Mouse (Mus musculus) frontal cortex, adult (tissue): ENCODE measurements around the gene Nps.
A peak's percentile ranks its signal among the peaks of the same experiment; 100 is the strongest.
"Not testable (repeated sequence)": the region's sequence is repeated elsewhere in the genome, so short reads cannot be mapped to it uniquely, and the experiment has no call there.

Experiments
- ATAC-seq: cut with Nextera tagmentation; 2 replicates; pipeline ENCODE4 v1.9.2; 2017; ENCODE audit warnings: mild to moderate bottlenecking, moderate library complexity, mixed read lengths; ENCODE audit not compliant: low TSS enrichment

Nps gene

DNA sequence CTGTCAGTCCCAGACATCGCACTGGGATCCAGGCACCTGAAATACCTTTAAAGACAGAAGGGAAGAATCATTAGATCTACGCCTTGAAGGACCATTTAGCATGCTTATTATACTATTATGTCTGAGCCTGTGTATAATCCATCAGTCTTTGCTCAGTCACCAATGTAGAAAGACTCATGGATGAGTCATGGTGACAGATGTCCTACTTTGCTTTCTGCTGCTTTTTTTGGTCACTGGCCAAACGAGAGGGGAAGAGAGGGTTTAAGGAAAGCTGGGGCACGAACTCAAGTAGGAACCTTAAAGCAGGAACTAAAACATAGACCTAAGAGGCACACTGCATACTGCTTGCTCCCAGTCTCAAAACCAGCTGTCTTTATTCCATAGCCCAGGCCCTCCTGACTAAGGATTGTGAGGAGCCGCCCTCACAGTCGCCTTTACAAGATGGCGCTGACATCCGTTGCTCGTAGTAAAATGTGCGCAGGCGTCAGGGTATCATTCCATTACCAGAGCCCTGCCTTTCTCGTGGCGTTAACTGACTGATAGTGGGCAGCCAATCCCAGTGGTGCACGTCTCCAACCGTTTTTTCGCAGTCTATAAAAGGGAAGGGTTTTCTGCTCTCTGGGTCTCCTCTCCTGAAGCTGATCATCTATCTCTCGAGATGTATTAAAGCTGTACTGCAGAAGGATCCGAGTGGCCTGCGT lies at the start of gene Nps:
Gene Nps (plus strand): TSS at position 651 of the 701 bp plus-strand sequence.
- not testable (repeated sequence) for ATAC-seq

DNA sequence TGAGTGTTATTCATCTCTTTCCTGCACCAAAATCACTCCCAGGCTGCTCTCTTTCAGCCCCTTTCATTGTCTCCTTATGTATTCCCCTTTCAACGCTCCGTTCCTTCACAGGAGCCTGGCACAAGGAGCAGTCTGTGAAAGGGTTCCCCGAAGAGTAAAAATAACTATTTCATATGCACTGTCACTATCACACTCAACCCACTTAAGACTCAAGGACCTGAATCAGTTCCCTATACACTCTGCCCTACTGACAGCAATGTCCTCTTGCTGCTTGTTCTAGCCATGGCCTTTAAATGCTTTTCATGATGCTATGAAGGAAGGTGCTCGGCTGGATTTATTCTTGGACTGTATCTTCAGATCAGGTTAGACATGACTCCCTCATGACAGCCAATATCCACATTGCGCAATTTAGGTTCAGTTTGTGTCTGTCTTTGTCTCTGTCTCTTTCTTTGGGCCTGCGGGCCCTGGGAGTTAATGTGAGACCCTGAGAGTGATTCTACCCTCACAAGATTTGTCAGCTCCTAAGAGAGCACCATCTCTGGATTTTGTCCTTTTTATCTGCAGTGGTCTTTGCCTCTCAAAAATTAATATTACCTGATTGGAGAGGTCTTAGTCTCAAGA lies 49.4 kb upstream of the Nps start:
- ATAC-seq, result no peak

DNA sequence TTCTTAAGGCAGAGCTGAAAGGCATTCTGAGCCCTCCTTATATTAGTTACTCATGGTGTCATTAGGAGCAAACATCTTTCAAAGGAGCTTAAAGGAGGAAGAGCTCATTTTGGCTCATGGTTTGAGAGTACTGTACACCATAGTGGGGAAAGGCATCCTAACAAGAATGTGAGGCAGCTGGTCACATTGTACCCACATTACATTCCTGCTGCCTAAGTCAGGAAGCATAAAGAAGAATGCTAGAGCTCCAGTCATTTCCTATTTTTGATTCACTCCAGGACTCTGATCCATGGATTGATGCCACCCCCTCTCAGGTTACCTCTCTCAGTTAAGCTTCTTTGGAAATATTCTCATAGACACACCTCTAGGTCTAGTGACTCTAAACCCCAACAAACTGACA lies 48.2 kb upstream of the Nps start:
- no peak for ATAC-seq

DNA sequence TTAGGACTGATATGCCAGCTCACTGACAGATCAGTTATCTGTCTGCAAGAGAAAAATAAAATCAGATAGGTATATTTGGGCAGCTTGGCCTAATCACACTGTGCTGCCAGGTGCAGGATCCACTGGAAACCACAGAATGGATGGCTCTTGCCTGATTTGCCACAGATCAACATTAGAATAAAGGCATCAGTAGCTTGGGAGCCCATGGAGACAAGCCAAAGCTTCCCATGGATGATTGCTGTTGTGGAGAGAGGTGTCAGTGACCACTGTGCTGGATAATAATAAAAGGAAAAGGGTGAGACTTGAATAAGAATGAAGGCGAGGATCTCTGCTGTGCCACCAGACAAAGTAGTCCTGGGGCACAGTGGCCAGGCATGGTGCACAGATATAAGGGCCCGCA lies 47.7 kb upstream of the Nps start:
- no peak for ATAC-seq

DNA sequence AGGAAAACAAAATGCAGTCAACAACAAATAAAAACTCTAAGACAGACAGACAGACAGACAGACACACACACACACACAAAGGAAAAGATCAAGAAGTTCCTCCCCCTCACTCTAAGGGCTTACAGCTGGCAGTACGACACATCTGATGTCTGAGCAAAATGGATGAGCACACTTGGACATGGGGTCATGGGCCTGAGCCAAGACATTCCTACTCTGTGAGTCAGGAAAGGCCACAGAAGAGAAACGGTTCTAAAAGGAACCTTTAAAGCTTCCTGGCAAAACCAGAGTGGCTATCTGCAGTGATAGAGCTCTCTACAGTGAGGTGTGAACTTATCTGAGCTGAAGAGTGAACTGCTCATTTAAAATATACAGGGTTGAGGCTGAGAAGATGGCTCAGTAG lies 46.0 kb upstream of the Nps start:
- ATAC-seq, result no peak

DNA sequence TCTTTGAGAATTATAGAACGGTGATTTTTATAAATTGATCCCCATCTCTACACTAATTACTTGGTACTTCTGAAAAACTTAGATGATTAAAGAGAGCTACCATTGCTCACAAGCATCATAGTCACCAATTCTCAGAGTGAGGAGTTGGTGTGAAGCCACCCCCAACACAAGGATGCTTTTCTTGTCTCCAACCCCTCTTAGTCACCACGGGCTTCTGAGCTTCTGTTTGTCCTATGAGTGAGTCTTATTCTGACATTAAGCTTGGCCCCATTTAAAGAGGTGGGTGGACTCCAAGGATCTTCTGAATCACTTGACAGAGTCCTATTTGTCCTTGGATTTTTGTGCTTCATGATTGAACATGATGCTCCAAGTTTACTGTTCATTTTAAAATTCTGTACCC lies 37.0 kb upstream of the Nps start:
- ATAC-seq, result no peak

DNA sequence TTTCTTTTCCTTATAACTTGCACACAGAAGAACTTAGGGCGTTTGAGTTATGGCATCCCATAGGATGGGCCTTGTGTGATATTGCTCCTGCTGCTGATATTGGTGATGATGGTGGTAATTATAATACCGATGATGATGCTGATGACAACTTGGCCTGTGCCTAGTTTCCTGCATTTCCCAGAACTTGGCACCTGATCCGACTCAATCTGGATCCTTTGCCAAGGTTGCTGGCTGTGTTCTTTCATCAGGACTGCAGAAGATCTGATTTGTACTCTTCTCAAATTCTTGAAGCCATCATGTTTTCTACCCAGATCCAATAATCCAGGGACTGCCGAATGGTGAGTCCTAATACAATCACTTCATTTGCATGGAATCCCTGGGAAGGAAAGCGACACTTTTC lies 32.5 kb upstream of the Nps start:
- ATAC-seq, result no peak

DNA sequence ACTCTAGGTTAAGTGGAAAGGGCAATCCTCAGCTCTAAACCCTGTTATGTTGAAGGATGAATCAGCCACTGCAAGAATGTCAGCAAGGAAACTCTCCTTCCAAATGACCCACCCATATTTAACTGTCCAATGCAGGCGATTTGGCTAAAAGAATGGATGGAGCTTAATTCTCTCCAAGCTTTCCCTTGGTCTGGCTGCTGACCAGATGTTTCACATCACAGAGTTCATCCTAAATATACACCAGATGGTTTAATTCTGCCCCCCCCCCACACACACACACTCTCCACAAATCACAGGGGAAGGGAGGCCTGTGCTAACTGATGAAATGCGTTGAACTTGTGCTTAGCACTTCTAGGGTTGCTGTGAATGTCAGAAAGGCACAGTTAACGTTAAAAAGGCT lies 21.4 kb upstream of the Nps start:
- ATAC-seq, result no peak

DNA sequence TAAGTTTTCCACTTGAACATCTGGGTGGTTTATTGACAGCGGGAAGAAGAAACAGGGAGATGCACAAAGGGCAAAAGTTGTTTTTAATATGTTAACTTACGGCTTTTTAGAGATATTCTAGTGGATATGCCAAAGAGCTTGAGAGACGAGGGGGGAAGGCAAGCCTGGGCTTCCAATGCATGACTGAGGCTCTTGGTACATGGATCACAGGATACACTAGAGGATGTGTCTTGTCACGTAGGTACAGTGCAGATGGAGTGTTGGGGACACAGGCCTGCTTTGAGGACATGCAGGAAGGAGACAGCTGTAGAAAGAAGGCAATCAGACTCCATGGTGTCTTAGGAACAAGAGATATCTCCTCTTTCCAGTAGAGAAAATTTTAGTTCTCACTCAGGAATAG lies 19.1 kb upstream of the Nps start:
- ATAC-seq, result no peak

DNA sequence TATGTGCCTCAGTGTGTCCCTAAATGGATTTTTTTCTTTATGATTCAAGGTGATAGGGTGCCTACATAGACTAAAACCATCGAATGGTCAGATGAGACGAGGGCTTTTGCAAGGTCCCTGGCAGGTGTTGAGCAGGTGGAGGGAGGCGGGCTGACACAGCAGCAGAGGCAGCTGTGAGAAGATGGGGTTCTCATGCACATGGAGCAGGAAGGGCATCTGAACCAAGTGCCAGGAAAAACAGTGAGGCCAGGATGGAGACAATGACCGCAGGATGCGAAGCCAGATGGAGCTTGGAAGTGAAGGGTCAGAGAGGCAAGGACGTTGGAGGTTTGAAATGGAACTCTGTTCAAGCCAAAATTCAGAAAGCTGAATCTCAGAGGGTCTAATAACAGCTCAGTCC lies 18.5 kb upstream of the Nps start:
- no peak for ATAC-seq

DNA sequence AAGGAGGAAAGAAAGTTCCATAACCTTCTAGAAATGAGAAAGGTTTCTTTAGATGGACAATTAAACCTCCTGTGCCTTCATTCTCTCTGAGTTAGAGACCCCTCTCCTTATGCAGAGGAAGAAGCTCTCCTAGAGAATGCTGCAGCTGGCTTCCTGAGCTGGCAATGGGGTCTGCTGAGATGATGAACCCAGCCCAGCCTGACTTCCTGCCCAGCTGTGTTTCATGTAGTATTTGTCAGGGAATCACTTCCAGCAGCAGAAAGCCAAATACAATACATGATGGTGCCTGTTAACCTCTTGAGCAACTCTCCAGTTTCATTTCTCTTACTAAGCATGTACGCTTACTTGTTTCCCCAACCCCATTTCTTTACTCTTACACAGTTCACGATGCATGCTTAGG lies 17.9 kb upstream of the Nps start:
- ATAC-seq, result no peak

DNA sequence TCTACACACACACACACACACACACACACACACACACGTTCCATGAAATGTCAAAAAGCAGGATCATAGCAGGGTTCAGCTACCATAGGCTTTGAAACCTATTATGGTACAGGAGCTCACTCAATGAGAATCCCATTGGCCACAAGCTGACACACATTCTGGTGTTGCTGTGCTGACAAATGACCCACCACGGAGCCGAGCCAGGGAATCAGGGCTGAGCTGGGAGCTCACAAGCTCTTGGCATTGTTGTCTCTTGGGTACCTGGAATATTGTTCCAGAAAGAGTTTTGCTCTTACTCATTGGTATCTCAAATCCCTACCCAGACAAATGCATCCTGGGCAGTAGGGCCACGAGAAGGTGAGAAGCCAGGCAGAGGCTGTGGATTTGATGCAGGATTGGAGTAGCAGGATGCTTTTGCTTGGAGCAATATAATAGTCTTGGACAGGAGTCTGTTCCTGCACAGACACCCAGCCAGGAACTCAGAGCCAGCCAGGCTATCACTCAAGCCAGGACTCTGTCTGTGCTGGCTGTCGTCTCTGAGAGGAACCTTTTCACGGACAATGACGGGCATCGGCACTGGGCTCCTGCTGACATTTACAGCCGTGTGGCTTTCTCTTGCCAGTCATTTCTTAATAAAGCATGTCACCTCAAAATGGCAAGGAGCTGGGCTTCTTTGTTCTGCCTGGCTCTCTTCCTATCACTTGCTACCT lies 14.2 kb upstream of the Nps start:
- no peak for ATAC-seq

DNA sequence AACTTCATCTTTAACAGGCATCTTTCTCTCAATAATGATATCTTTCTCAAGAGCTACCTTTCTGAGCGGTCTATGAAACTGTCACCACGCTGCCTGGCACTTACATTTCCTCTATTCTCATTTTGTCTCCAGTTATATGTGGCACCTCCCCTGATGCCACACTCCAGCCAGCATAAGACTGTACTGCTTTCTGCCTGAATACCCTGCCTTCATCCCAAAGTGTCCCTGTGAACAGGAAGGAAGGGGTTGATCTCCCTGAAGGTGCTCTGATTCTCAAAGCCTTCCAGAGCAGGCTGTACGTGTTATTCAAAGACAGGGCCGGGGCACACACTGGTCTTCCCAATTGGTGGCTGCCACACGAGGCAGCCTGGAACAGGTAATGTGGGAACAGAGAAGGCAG lies 12.1 kb upstream of the Nps start:
- ATAC-seq, result no peak

DNA sequence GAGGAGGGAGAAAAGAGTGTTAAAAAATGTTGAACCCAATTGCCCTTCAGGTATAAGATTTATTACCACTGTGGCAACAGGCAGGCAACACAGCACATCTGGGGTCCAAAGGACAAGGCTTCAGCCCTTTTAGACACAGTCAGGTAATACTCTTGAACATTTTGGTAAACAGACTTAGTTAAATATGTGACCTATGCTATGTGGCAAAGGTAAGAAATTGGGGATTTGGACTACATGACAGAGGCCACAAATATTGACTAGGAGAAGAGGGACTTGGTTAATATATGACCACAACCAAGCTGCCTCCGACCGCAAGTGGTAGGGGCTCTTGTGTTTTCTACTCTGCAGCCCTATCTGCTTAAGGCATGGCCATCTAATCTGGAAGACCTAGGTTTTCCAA lies 5.3 kb upstream of the Nps start:
- no peak for ATAC-seq

DNA sequence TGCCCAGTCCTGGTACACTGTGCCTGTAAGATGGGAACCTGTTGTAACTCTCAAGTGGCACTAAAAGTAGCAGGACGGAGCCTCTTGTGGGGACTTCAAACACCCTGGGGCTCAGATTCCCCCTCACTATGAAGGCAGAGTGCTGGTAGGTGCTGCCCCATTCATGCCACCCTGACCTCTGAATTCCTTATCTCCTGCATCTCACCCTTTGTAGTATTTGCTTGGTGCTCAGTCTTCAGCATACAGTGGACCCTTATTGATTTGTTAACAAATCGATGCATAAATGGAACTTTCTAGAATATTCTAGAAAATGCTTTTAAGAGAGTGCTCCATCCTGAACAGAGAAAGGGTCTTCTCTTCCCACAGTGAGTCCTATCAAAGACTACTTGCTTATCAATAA lies 4.1 kb upstream of the Nps start:
- no peak for ATAC-seq

DNA sequence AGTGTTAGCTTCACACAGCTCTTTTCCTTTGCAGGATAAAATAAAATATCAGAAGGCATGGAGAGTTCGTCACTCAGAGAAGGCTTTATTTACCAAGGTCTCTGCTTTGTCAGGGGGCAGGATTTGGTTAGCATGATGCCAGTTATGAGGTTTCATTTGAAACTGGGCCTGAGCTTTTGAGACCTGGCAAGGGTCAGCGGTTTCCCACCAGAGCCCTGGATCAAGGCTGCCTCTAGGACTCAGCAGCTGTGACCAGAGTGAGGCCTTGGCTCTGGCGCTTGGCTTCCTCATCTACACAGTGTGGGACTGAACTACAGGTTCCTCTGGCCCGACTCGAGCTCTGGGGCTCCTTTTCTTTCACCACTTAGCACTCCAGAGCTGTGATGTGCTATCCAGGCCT lies 12.5 kb downstream of the Nps start:
- ATAC-seq, result no peak

DNA sequence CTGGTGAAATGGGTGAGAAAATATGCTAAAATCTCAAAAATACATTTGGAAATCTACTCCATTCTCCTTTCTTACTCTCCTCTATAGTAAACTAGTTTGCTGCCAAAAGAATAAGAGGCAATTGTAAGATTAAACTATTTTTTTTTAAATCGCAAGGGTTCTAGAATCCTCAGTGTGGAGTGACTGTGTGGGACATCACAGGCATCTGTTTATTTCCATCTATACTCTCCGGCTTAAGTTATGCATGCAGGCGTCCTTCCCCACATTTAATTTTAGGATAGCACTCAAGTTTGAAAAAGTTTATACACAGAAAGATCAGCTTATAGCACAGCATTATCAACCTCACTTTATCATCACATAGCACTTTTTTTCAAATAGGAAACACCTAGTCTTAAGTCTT lies 24.7 kb downstream of the Nps start:
- ATAC-seq, result peak; percentile 57; the same call in 1 of the 2 replicates

DNA sequence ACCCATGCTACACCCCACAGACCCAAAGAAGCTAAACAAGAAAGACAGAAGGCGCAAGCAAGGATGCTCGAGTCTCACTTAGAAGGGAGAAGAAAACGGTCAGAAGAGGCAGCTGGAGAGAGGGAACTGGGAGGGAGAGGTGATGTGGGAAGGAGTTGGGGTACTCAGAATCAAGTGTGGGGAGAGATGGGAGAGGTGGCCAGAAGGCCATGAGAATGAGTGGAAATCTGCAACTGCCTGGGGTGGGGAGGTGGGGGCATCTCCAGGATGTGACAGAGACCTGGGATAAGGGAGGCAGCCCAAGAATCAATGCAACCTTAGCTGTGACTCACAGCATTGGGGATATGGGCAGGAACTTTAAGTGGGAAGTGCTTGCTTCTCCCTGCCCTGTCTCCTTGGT lies 31.5 kb downstream of the Nps start:
- ATAC-seq, result no peak

DNA sequence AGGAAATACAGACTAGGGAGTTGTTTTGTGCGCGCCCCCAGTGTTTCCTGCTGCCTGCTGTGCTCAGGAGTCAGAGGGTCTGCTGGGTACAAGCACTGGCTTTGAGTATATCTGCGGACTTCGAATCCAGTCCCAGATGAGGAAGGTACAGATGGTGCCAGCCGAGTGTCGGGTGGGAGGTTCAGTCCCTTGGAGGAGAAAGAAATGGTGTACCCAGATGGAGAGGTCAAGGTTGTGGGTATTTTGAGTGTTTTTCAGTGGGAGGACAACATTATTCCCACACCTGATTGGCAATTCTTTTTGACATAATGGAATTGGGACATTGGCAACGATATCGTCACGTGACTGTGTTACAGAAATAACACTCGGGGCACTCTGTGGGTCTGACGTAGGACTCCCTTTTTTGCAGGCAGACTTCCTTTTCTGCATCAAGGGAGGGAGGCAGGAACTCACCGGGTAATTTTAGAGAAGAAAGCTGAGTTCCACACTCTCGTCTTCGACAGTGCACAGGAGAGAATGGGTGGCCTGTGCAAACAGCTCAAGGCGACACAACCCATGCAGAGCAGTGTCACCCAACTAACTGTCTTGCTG lies 33.2 kb downstream of the Nps start:
- ATAC-seq, result peak; percentile 86

DNA sequence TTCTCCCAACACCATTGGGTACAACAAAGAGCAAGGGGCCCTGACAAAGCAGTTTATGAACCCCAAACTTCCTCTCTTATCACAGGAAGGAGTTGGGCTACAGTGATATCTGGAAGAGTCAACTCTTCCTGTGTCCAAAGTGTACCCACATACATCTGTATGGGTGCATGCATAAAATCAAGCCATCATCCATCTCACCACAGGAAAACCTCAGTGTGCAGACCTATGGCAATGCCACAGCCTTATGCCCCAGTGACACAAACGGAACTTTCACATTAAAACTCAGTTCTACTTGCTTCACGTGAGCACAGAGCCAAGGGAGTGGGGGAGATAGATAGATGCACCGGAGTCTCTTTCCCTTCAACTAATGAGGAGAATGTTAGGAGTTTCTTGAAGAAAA lies 36.0 kb downstream of the Nps start:
- no peak for ATAC-seq

DNA sequence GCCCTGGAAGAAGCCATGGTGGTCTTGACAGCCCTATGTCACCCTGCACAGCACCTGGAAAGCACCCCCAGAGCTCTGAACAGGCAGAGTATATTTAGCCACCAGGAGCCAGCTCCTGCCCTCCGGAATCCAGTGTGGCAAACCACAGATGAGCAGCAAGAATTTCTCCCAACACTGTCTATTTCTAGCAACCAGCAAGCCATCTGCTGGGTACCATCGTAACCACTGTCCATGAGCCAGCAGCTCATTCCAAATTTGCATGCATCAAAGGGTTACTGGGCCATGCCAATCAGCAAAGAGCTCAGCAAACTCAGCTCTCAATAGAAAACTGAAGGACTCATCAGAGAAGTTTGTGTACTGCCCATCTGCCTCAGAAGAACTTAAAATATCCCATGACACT lies 46.0 kb downstream of the Nps start:
- ATAC-seq, result peak; percentile 70
